Mouse (Mus musculus) hindbrain, embryonic 11.5 days (tissue): Measurements from ENCODE around the gene Trpm6. TPM values are rescaled to one million over a fixed set of nuclear protein-coding genes. Genes with fewer than 3 reads are reported as not detected.
A peak's percentile ranks its signal among the peaks of the same experiment; 100 is the strongest.

Source experiments
- ATAC-seq: fragments of 200-750 bp; cut with Nextera tagmentation; 2 replicates; pipeline ENCODE4 v1.8.0; 2017; ENCODE audit warnings: mild to moderate bottlenecking, moderate TSS enrichment, moderate library complexity; ENCODE audit not compliant: low FRiP score
- DNase-seq: peaks from one replicate; pipeline ENCODE4 v3.0.0-alpha.2; 2015; ENCODE audit warnings: low spot score
- H3K27ac ChIP-seq: fragments of 300-500 bp; sonication (generic); 2 replicates; pipeline ENCODE4 v1.5.1; 2014; ENCODE audit warnings: mild to moderate bottlenecking, low read depth, low read length
- H3K27me3 ChIP-seq: fragments of 300-500 bp; sonication (generic); 2 replicates; pipeline ENCODE4 v1.6.1; 2014; ENCODE audit warnings: mild to moderate bottlenecking, low read length, moderate library complexity, mixed read lengths; ENCODE audit not compliant: control insufficient read depth, insufficient read depth
- H3K36me3 ChIP-seq: fragments of 300-500 bp; sonication (generic); 2 replicates; pipeline ENCODE4 v1.6.1; 2014; ENCODE audit warnings: mild to moderate bottlenecking, low read length, moderate library complexity, mixed read lengths; ENCODE audit not compliant: control insufficient read depth, insufficient read depth
- H3K4me1 ChIP-seq: fragments of 300-500 bp; sonication (generic); replicated peaks from 2 replicates; pipeline ENCODE4 v1.6.1; 2014; ENCODE audit warnings: low read length, mixed read lengths; ENCODE audit not compliant: control insufficient read depth, insufficient read depth
- H3K4me2 ChIP-seq: fragments of 300-500 bp; sonication (generic); replicated peaks from 2 replicates; pipeline ENCODE4 v1.6.1; 2014; ENCODE audit warnings: mild to moderate bottlenecking, low read depth, low read length
- H3K4me3 ChIP-seq: fragments of 300-500 bp; sonication (generic); 2 replicates; pipeline ENCODE4 v1.5.1; 2014; ENCODE audit warnings: low read depth, low read length
- H3K9ac ChIP-seq: fragments of 300-500 bp; sonication (generic); 2 replicates; pipeline ENCODE4 v1.6.1; 2014; ENCODE audit warnings: low read depth, low read length
- H3K9me3 ChIP-seq: fragments of 300-500 bp; sonication (generic); 2 replicates; pipeline ENCODE4 v1.6.1; 2016; ENCODE audit warnings: low read length; ENCODE audit not compliant: control insufficient read depth
- WGBS: fragments of 180-500 bp; shearing (Covaris S2); extraction: QIAGEN DNeasy Blood & Tissue Kit; methylation state at CpG from one replicate; pipeline ENCODE4 v1.1.7; 2014; 5-methylcytosine and 5-hydroxymethylcytosine counted together
- polyA plus RNA-seq: library from polyadenylated mRNA; unstranded; fragments of >200 nt; fragmentation: Nextera tagmentation; extraction: Ambion mirVana; gene quantifications from 2 replicates; pipeline ENCODE4 v1.2.1, GENCODE M21; 2014

Gene Trpm6
- polyA plus RNA-seq, 1 experiment from 2014 or later = 0.43 TPM

DNA sequence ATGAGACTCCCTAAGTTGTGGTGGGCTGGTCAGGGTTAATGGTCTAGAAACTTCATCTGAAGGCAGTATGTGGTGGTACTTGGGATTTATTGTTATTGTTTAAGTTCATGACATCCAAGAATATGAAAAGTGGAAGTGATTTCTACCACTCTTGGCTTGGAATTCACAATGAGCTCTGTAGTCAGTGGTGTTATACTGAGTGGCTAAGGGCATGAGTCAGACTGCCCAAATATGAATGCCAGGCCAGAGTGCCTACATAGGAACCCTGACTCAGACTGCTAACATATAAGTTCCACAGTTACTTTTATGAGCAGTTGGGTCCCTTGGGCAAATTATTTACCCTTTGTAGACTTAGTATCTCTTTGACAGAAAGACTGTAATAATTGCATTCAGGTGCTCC, 7.4 kb downstream of the Trpm6 start:
- Histone ChIP-seq H3K9me3 (no peaks in the 10 kb centered on the region), H3K4me1 (no peaks in the 10 kb centered on the region), H3K36me3 (no peaks in the 10 kb centered on the region), H3K27me3 (no peaks in the 10 kb centered on the region), H3K4me3 (no peak overlapping the region), H3K27ac (no peak overlapping the region), H3K9ac (no peak overlapping the region), H3K4me2 (no peak overlapping the region)
- ATAC-seq (no peak), DNase-seq (no peak)

- Histone ChIP-seq H3K4me2 (no peak overlapping the region), H3K36me3 (no peaks in the 10 kb centered on the region), H3K9me3 (no peaks in the 10 kb centered on the region), H3K4me3 (no peak overlapping the region), H3K4me1 (no peaks in the 10 kb centered on the region), H3K9ac (no peak overlapping the region), H3K27me3 (no peaks in the 10 kb centered on the region), H3K27ac (no peak overlapping the region)
- WGBS = 51% methylated on average over 4 of the region's 4 CpGs
- ATAC-seq (no peak), DNase-seq (no peak)
These were observed 7.9 kb downstream of the Trpm6 start for GRCm38 (mm10) chr19:18757706-18758105.

GRCm38 (mm10) chr19:18758269-18758668, 8.5 kb downstream of the Trpm6 start:
- Histone ChIP-seq H3K9me3 (no peaks in the 10 kb centered on the region), H3K9ac (no peak overlapping the region), H3K4me3 (no peak overlapping the region), H3K4me1 (no peaks in the 10 kb centered on the region), H3K27me3 (no peaks in the 10 kb centered on the region), H3K27ac (no peak overlapping the region), H3K36me3 (no peaks in the 10 kb centered on the region), H3K4me2 (no peak overlapping the region)
- WGBS = 37% methylated on average over 6 of the region's 6 CpGs
- ATAC-seq (no peak), DNase-seq (no peak)

- 22% methylated on average over 9 of the region's 9 CpGs for WGBS
- DNase-seq (peak; percentile 7), ATAC-seq (no peak)
- Histone ChIP-seq H3K36me3 (no peaks in the 10 kb centered on the region), H3K9me3 (no peaks in the 10 kb centered on the region), H3K27ac (no peak overlapping the region), H3K4me2 (no peak overlapping the region), H3K4me3 (no peak overlapping the region), H3K27me3 (no peaks in the 10 kb centered on the region), H3K9ac (no peak overlapping the region), H3K4me1 (no peaks in the 10 kb centered on the region)
These were observed 9.1 kb downstream of the Trpm6 start for GRCm38 (mm10) chr19:18758916-18759315.

DNA sequence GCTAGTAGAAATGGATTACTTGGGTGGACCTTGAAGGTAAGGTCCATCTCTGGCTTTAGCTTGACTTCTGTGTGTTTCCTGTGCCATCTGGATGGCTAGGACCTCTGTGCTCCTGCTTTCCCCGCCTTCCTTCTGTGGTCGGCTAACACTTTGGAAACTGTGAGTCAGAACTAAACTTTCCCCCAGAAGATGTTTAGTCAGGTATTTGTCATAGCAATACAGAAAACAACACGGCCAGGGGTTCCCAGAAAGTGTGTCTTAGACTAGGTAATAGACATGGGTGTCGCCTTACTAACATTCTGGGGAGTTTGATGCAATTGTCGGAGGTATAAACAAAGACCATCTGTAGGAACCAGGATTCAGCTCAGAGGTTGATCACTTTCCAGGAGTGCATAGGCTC, 16.6 kb downstream of the Trpm6 start:
- DNase-seq (no peak), ATAC-seq (no peak)
- Histone ChIP-seq H3K9me3 (no peaks in the 10 kb centered on the region), H3K27ac (no peak overlapping the region), H3K27me3 (no peaks in the 10 kb centered on the region), H3K4me1 (no peaks in the 10 kb centered on the region), H3K36me3 (no peaks in the 10 kb centered on the region), H3K9ac (no peak overlapping the region), H3K4me3 (no peak overlapping the region), H3K4me2 (no peak overlapping the region)
- WGBS = 86% methylated on average over 5 of the region's 5 CpGs

- no peak for ATAC-seq
- Histone ChIP-seq H3K36me3 (no peaks in the 10 kb centered on the region), H3K4me2 (no peak overlapping the region), H3K9me3 (no peaks in the 10 kb centered on the region), H3K4me1 (no peaks in the 10 kb centered on the region), H3K27me3 (no peaks in the 10 kb centered on the region), H3K4me3 (no peak overlapping the region), H3K9ac (no peak overlapping the region), H3K27ac (no peak overlapping the region)
- DNase-seq = no peak
- 71% methylated on average over 1 of the region's 1 CpGs for WGBS
These were observed 21.3 kb downstream of the Trpm6 start for GRCm38 (mm10) chr19:18771048-18771447.

DNA sequence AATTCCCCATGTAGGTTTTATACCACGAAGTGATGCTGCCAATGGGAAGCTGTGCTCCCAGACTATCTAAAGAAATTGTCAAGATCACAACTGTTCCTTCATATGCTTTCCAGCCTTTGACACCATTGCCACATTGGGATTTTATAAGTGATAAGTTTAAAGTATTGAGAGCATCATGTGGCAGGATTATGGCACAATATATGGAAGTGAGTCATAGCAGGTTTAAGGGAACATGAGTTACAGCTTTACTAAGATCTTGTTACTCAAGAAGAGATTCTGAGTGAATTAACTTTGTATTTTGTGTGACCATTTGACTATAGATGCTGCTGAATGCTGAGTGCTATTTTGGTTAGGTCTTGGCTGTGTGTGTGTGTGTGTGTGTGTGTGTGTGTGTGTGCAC, 21.8 kb downstream of the Trpm6 start:
- no peak overlapping the region for H3K9ac ChIP-seq
- H3K4me3 ChIP-seq = no peak overlapping the region
- H3K27me3 ChIP-seq = no peaks in the 10 kb centered on the region
- H3K4me2 ChIP-seq = no peak overlapping the region
- ATAC-seq (no peak), DNase-seq (no peak)
- 80% methylated on average over 1 of the region's 1 CpGs for WGBS
- H3K4me1 ChIP-seq = no peaks in the 10 kb centered on the region
- no peaks in the 10 kb centered on the region for H3K36me3 ChIP-seq
- H3K27ac ChIP-seq = no peak overlapping the region
- no peaks in the 10 kb centered on the region for H3K9me3 ChIP-seq

GRCm38 (mm10) chr19:18772888-18773488, 23.2 kb downstream of the Trpm6 start:
- no peak overlapping the region for H3K4me3 ChIP-seq
- no peak for DNase-seq
- ATAC-seq = no peak
- WGBS = 79% methylated on average over 5 of the region's 5 CpGs
- H3K36me3 ChIP-seq = no peaks in the 10 kb centered on the region
- no peaks in the 10 kb centered on the region for H3K27me3 ChIP-seq
- no peak overlapping the region for H3K27ac ChIP-seq
- H3K4me2 ChIP-seq = no peak overlapping the region
- H3K9me3 ChIP-seq = no peaks in the 10 kb centered on the region
- no peak overlapping the region for H3K9ac ChIP-seq
- no peaks in the 10 kb centered on the region for H3K4me1 ChIP-seq

DNA sequence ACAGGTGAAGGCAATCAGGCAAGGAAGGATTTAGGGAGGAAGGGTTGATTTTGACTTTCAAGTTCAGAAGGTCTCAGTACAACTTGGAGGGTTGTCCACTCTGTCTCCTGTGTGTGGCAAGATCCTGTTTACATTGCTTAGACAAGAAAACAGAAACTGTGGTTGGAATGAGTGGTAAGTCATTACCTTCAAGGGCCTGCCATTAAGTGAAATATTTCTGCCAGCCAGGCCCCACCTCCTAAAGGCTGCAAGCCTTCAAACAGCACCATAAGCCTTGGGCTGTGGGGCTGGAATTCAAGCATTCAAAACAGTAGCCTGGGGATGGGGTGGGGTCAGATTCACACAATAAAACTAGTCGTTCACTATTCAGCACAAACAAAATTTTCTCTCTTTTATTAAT, 24.3 kb downstream of the Trpm6 start:
- H3K36me3 ChIP-seq = no peaks in the 10 kb centered on the region
- H3K9ac ChIP-seq = no peak overlapping the region
- no peak overlapping the region for H3K27ac ChIP-seq
- DNase-seq (no peak), ATAC-seq (no peak)
- no peaks in the 10 kb centered on the region for H3K9me3 ChIP-seq
- no peaks in the 10 kb centered on the region for H3K27me3 ChIP-seq
- no peak overlapping the region for H3K4me3 ChIP-seq
- H3K4me2 ChIP-seq = no peak overlapping the region
- no peaks in the 10 kb centered on the region for H3K4me1 ChIP-seq
- WGBS = 79% methylated on average over 1 of the region's 1 CpGs
